Mouse (Mus musculus) hindbrain, postnatal 0 days (tissue): ENCODE measurements around the gene Stfa2. TPM values are rescaled to one million over a fixed set of nuclear protein-coding genes. Genes with fewer than 3 reads are reported as not detected.
"Not testable (repeated sequence)": the region's sequence is repeated elsewhere in the genome, so short reads cannot be mapped to it uniquely, and the experiment has no call there.

ENCODE experiments used
- ATAC-seq: fragments of 200-750 bp; cut with Nextera tagmentation; 2 replicates; pipeline ENCODE4 v1.8.0; 2017; ENCODE audit warnings: mild to moderate bottlenecking, moderate TSS enrichment, moderate library complexity
- DNase-seq: peaks from one replicate; pipeline ENCODE4 v3.0.0-alpha.2; 2015; ENCODE audit warnings: low spot score
- H3K27ac ChIP-seq: fragments of 300-500 bp; sonication (generic); 2 replicates; pipeline ENCODE4 v1.5.1; 2014; ENCODE audit warnings: mild to moderate bottlenecking
- H3K27me3 ChIP-seq: fragments of 300-500 bp; sonication (generic); 2 replicates; pipeline ENCODE4 v1.6.1; 2014; ENCODE audit warnings: low read length, mixed read lengths; ENCODE audit not compliant: insufficient read depth
- H3K36me3 ChIP-seq: fragments of 300-500 bp; sonication (generic); 2 replicates; pipeline ENCODE4 v1.6.1; 2014; ENCODE audit warnings: low read length, mixed read lengths; ENCODE audit not compliant: insufficient read depth
- H3K4me1 ChIP-seq: fragments of 300-500 bp; sonication (generic); 2 replicates; pipeline ENCODE4 v1.6.1; 2014; ENCODE audit warnings: antibody characterized with exemption, low read length, mixed read lengths; ENCODE audit not compliant: insufficient read depth
- H3K4me2 ChIP-seq: fragments of 300-500 bp; sonication (generic); 2 replicates; pipeline ENCODE4 v1.6.1; 2014; ENCODE audit warnings: low read depth, mild to moderate bottlenecking, low read length, moderate library complexity, mixed read lengths
- H3K4me3 ChIP-seq: fragments of 300-500 bp; sonication (generic); 2 replicates; pipeline ENCODE4 v1.5.1; 2014; ENCODE audit warnings: low read length
- H3K9ac ChIP-seq: fragments of 300-500 bp; sonication (generic); replicated peaks from 2 replicates; pipeline ENCODE4 v1.6.1; 2014; ENCODE audit warnings: mild to moderate bottlenecking, low read length, moderate library complexity, mixed read lengths
- H3K9me3 ChIP-seq: fragments of 300-500 bp; sonication (generic); 2 replicates; pipeline ENCODE4 v1.6.1; 2016; ENCODE audit warnings: low read length, mixed read lengths
- CTCF ChIP-seq: IDR thresholded peaks from 2 replicates; pipeline ENCODE4 v1.5.1; 2016; ENCODE audit warnings: antibody characterized with exemption, control low read depth, low read depth
- WGBS: fragments of 180-500 bp; shearing (Covaris S2); extraction: QIAGEN DNeasy Blood & Tissue Kit; methylation state at CpG from one replicate; pipeline ENCODE4 v1.1.7; 2014; 5-methylcytosine and 5-hydroxymethylcytosine counted together
- polyA plus RNA-seq: library from polyadenylated mRNA; unstranded; fragments of >200 nt; fragmentation: Nextera tagmentation; extraction: Ambion mirVana; gene quantifications from 2 replicates; pipeline ENCODE4 v1.2.1, GENCODE M21; 2015
- total RNA-seq: library from RNA; depleted of rRNA; stranded (reverse); fragments of >200 nt; gene quantifications from 2 replicates; pipeline ENCODE4 v1.2.3, GENCODE M21; 2014; rRNA removed

Gene Stfa2
- total RNA-seq: not detected in 2 replicates
- polyA plus RNA-seq: 0.81 TPM in 1 of 2 replicates, not detected in the other

DNA sequence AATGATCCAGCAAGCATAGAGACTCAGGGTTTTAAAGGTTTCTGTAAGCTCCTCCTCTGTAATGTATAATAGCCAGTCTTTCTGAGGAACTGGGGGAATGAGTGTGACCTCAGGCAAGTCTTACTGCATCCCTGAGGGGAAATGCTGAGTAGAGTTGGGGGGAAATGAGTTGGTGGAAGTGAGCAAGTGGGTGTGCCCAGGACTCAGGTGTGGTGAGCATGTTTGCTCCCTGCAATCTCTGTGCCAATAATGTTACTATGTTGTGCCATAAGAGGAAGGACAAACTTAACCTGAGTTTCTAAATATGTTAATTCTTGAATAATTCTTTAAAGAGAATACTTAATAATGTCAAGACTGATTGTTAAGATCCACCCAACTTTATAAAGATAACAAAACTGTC, at the start of gene Stfa2:
Gene Stfa2 (minus strand): TSS at position 101 of the 400 bp plus-strand sequence.
- no peak for TF ChIP-seq CTCF
- Histone ChIP-seq H3K4me1 (no peaks in the 10 kb centered on the region), H3K36me3 (no peaks in the 10 kb centered on the region), H3K9ac (no peak within 1 kb of the TSS), H3K4me3 (no peak within 1 kb of the TSS), H3K27me3 (no peaks in the 10 kb centered on the region), H3K4me2 (no peak within 1 kb of the TSS), H3K9me3 (no peaks in the 10 kb centered on the region), H3K27ac (no peak within 1 kb of the TSS)
- DNase-seq (no peak), ATAC-seq (no peak)

DNA sequence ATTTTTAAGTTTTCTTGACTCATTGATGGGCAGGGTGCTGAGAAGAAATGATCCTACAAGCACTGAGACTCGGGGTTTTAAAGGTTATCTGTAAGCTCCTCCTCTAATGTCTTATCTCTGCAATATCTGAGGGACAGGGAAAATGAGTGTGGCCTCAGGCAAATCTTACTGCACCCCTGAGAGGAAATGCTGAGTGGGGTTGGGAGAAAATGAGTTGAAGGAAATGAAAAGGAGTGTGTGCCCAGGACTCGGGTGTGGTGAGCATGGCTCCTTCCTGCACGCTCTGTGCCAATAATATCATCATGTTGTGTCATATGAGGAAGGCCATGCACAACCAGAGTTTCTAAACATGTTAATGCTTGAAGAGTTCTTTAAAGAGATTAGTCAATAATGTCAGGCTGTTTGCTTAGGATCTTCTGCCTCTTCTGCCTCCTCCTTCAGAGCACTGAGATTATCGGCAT, 47.1 kb upstream of the Stfa2 start, which contains the start of gene Stfa3:
Gene Stfa3 (minus strand): TSS at position 51 of the 461 bp plus-strand sequence.
- TF ChIP-seq CTCF: no peak

DNA sequence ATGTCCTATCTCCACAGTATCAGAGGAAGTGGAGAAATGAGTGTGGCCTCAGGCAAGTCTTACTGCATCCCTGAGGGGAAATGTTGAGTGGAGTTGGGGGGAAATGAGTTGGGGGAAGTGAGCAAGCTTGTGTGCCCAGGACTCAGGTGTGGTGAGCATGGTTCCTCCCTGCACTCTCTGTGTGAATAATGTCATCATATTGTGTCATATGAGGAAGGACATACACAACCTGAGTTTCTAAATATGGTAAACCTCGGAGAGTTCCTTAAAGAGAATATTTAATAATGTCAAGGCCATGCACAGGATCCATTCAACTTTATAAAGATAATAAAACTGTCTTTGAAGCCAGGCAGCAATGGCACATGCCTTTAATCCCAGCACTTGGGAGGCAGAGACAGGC, 12.7 kb upstream of the Stfa2 start:
- not testable (repeated sequence) for DNase-seq, H3K36me3 ChIP-seq, H3K27me3 ChIP-seq, H3K4me1 ChIP-seq, H3K27ac ChIP-seq, H3K9me3 ChIP-seq, H3K4me2 ChIP-seq, H3K4me3 ChIP-seq, ATAC-seq, H3K9ac ChIP-seq
- 90% methylated on average over 1 of the region's 1 CpGs for WGBS

More for the DNA sequence above, 47.1 kb upstream of the Stfa2 start, which contains the start of gene Stfa3:
- WGBS: 82% methylated on average over 4 of the region's 4 CpGs
- no peaks in the 10 kb centered on the region for H3K36me3 ChIP-seq
- no peak within 1 kb of the TSS for H3K9ac ChIP-seq
- H3K27ac ChIP-seq: no peak within 1 kb of the TSS
- ATAC-seq (no peak), DNase-seq (no peak)
- no peaks in the 10 kb centered on the region for H3K27me3 ChIP-seq
- no peak within 1 kb of the TSS for H3K4me2 ChIP-seq
- no peaks in the 10 kb centered on the region for H3K9me3 ChIP-seq
- H3K4me3 ChIP-seq: no peak within 1 kb of the TSS
- no peaks in the 10 kb centered on the region for H3K4me1 ChIP-seq

DNA sequence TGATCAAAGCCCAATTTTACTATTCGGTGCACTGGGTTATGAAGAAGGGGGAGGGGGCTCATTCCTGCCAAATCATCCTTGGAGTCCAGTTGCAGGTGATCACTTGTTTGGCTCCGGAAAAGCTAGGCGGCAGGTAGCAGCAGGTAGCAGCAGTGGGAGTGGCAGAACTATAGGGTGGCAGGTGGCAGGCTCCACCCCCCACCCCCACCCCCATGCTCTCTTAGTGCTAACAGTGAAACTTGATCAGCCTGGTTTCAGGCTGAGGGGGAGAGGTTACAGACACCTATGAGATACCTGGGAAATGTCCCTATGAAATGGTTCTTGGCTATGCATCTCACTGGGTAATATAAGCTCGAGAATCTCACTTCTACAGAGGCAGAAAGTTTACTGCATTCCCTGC, 19.2 kb downstream of the Stfa2 start:
- H3K4me1 ChIP-seq: no peaks in the 10 kb centered on the region
- H3K9ac ChIP-seq: no peak overlapping the region
- H3K27me3 ChIP-seq: no peaks in the 10 kb centered on the region
- ATAC-seq: no peak
- H3K9me3 ChIP-seq: no peaks in the 10 kb centered on the region
- DNase-seq: no peak
- no peak overlapping the region for H3K4me3 ChIP-seq
- H3K27ac ChIP-seq: no peak overlapping the region
- H3K4me2 ChIP-seq: no peak overlapping the region
- TF ChIP-seq CTCF: no peak
- H3K36me3 ChIP-seq: no peaks in the 10 kb centered on the region
- WGBS: 23% methylated on average over 4 of the region's 4 CpGs

DNA sequence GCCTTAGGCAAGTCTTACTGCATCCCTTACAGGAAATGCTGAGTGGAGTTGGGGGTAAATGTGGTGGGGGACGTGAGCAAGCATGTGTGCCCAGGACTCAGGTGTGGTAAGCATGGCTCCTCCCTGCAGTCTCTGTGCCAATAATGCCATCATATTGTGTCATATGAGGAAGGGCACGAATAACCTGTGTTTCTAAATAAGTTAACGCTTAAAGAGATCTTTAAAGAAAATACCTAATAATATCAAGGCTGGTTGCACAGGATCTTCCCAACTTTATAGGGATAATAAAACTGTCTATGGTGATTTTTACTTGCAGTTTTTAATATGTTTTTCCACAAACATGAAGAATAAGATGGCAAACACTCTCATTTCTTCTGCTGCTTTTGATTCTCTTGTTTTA, 40.6 kb downstream of the Stfa2 start, which contains the start of gene BC100530:
Gene BC100530 (minus strand): TSS at position 101 of the 400 bp plus-strand sequence.
- 87% methylated on average over 3 of the region's 3 CpGs for WGBS
- DNase-seq: not testable (repeated sequence)

More for the DNA sequence above, 40.6 kb downstream of the Stfa2 start, which contains the start of gene BC100530:
- not testable (repeated sequence) for H3K27ac ChIP-seq, H3K36me3 ChIP-seq, H3K4me1 ChIP-seq, H3K9me3 ChIP-seq, H3K4me3 ChIP-seq, H3K9ac ChIP-seq, ATAC-seq, H3K27me3 ChIP-seq, H3K4me2 ChIP-seq

Other genes starting within 250 kb of the Stfa2 start
- gene Gm5483, start 224.2 kb downstream of the Stfa2 start, total RNA-seq: not detected in 2 replicates
- gene Gm5483, start 224.2 kb downstream of the Stfa2 start, polyA plus RNA-seq: 0.96 and 1.7 TPM in 2 replicates
- gene Gm5416, start 198.1 kb downstream of the Stfa2 start, total RNA-seq: not detected in 2 replicates
- gene Gm5416, start 198.1 kb downstream of the Stfa2 start, polyA plus RNA-seq: not detected in 2 replicates
- not detected in 2 replicates for gene 2010005H15Rik, start 187.0 kb downstream of the Stfa2 start, total RNA-seq
- 0.68 and 0.83 TPM in 2 replicates for gene 2010005H15Rik, start 187.0 kb downstream of the Stfa2 start, polyA plus RNA-seq
- not detected in 2 replicates for gene Stfa1, start 131.5 kb downstream of the Stfa2 start, total RNA-seq
- gene Stfa1, start 131.5 kb downstream of the Stfa2 start, polyA plus RNA-seq: 1.7 and 2.0 TPM in 2 replicates
- gene BC117090, start 74.1 kb downstream of the Stfa2 start, total RNA-seq: not detected in 2 replicates
- not detected in 2 replicates for gene BC117090, start 74.1 kb downstream of the Stfa2 start, polyA plus RNA-seq
- not detected in 2 replicates for gene BC100530, start 40.7 kb downstream of the Stfa2 start, total RNA-seq
- gene BC100530, start 40.7 kb downstream of the Stfa2 start, polyA plus RNA-seq: 1.2 and 1.5 TPM in 2 replicates
- gene Stfa3, start 46.9 kb upstream of the Stfa2 start, total RNA-seq: not detected in 2 replicates
- gene Stfa3, start 46.9 kb upstream of the Stfa2 start, polyA plus RNA-seq: not detected in 2 replicates
- gene Casr, start 153.7 kb upstream of the Stfa2 start, total RNA-seq: 0.72 and 1.9 TPM in 2 replicates
- gene Casr, start 153.7 kb upstream of the Stfa2 start, polyA plus RNA-seq: 0.13 and 0.24 TPM in 2 replicates